Mouse (Mus musculus): Measurements from ENCODE around the gene Myadml2. TPM values are rescaled to one million over a fixed set of nuclear protein-coding genes. Genes with fewer than 3 reads are reported as not detected.

The Myadml2 gene
- polyA plus RNA-seq, 2 experiments, result 0.07 to 0.67 TPM

GRCm38 (mm10) chr11:120632559-120633519 is 15.1 kb downstream of the Myadml2 start:
- Histone ChIP-seq H3K27me3 (ENCODE audit: control insufficient read depth, insufficient read depth, low read length) (no peaks in the 10 kb centered on the region), H3K4me3 (ENCODE audit: insufficient read depth in 1 of 2, low read depth in 2 of 2, low read length in 2 of 2) (peak overlapping the region; percentile 64 to 89), H3K27ac (peak overlapping the region; percentile 99), H3K4me1 (replicated peaks; ENCODE audit: control insufficient read depth in 2 of 2, insufficient read depth in 2 of 2, low read length in 1 of 2) (peaks cover 36 to 41% of the 10 kb centered on the region in 2 experiments), H3K36me3 (replicated peaks; ENCODE audit: control insufficient read depth, insufficient read depth, low read depth) (peaks cover 9% of the 10 kb centered on the region), H3K9ac (replicated peaks) (peak overlapping the region; percentile 99), H3K4me2 (ENCODE audit: low read depth) (peak overlapping the region; percentile 75), H3K9me3 (ENCODE audit: control insufficient read depth, low read length) (no peaks in the 10 kb centered on the region)
- peak; percentile 79 for ATAC-seq (ENCODE audit: insufficient read depth)
- no peak for TF ChIP-seq EP300 (IDR thresholded peaks at IDR 0.05; ENCODE audit: low read depth)
- TF ChIP-seq CTCF (IDR thresholded peaks at IDR 0.05; ENCODE audit: low read depth), result no peak
- peak in 2 of 3 experiments; percentile 70 to 73 for DNase-seq (ENCODE audit: low read depth in 3 of 3, low spot score in 3 of 3)
- WGBS (ENCODE audit: insufficient replicate concordance), result under 1% methylated on average over 109 of the region's 116 CpGs

GRCm38 (mm10) chr11:120631726-120632448 is 16.1 kb downstream of the Myadml2 start:
- H3K4me1 ChIP-seq (replicated peaks; ENCODE audit: control insufficient read depth in 2 of 2, insufficient read depth in 2 of 2, low read length in 1 of 2), result peaks cover 36 to 41% of the 10 kb centered on the region in 2 experiments
- H3K36me3 ChIP-seq (replicated peaks; ENCODE audit: control insufficient read depth, insufficient read depth, low read depth), result peaks cover 9% of the 10 kb centered on the region
- peak overlapping the region; percentile 75 for H3K4me2 ChIP-seq (ENCODE audit: low read depth)
- no peaks in the 10 kb centered on the region for H3K27me3 ChIP-seq (ENCODE audit: control insufficient read depth, insufficient read depth, low read length)
- H3K9me3 ChIP-seq (ENCODE audit: control insufficient read depth, low read length), result no peaks in the 10 kb centered on the region
- peak in 2 of 3 experiments; percentile 67 to 72 for DNase-seq (ENCODE audit: low read depth in 3 of 3, low spot score in 3 of 3)
- peak overlapping the region; percentile 64 to 89 for H3K4me3 ChIP-seq (ENCODE audit: insufficient read depth in 1 of 2, low read depth in 2 of 2, low read length in 2 of 2)
- WGBS (ENCODE audit: insufficient replicate concordance), result 33% methylated on average over 4 of the region's 4 CpGs
- peak overlapping the region; percentile 99 for H3K9ac ChIP-seq (replicated peaks)
- peak; percentile 19; the same call in 1 of the 2 replicates for ATAC-seq (ENCODE audit: insufficient read depth)
- TF ChIP-seq EP300 (IDR thresholded peaks at IDR 0.05; ENCODE audit: low read depth) (no peak), CTCF (IDR thresholded peaks at IDR 0.05; ENCODE audit: low read depth) (no peak)
- peak overlapping the region; percentile 99 for H3K27ac ChIP-seq

GRCm38 (mm10) chr11:120630881-120631725 is 16.9 kb downstream of the Myadml2 start:
- H3K4me1 ChIP-seq (replicated peaks; ENCODE audit: control insufficient read depth in 2 of 2, insufficient read depth in 2 of 2, low read length in 1 of 2), result peaks cover 36 to 46% of the 10 kb centered on the region in 2 experiments

GRCm38 (mm10) chr11:120630401-120630871 is 17.5 kb downstream of the Myadml2 start:
- H3K4me3 ChIP-seq (ENCODE audit: insufficient read depth in 1 of 2, low read depth in 2 of 2, low read length in 2 of 2), result peak overlapping the region; percentile 64 to 89
- H3K9me3 ChIP-seq (ENCODE audit: control insufficient read depth, low read length), result no peaks in the 10 kb centered on the region
- no peaks in the 10 kb centered on the region for H3K27me3 ChIP-seq (ENCODE audit: control insufficient read depth, insufficient read depth, low read length)
- H3K27ac ChIP-seq, result peak overlapping the region; percentile 99
- ATAC-seq (ENCODE audit: insufficient read depth), result peak; percentile 27
- 23% methylated on average over 5 of the region's 5 CpGs for WGBS (ENCODE audit: insufficient replicate concordance)
- H3K4me2 ChIP-seq (ENCODE audit: low read depth), result peak overlapping the region; percentile 75
- H3K36me3 ChIP-seq (replicated peaks; ENCODE audit: control insufficient read depth, insufficient read depth, low read depth), result peaks cover 9% of the 10 kb centered on the region
- TF ChIP-seq EP300 (IDR thresholded peaks at IDR 0.05; ENCODE audit: low read depth) (no peak), CTCF (IDR thresholded peaks at IDR 0.05; ENCODE audit: low read depth) (no peak)
- H3K4me1 ChIP-seq (replicated peaks; ENCODE audit: control insufficient read depth in 2 of 2, insufficient read depth in 2 of 2, low read length in 1 of 2), result peaks cover 37 to 52% of the 10 kb centered on the region in 2 experiments
- H3K9ac ChIP-seq (replicated peaks), result peak overlapping the region; percentile 99
- no peak for DNase-seq (ENCODE audit: low read depth in 3 of 3, low spot score in 3 of 3)

More at GRCm38 (mm10) chr11:120630881-120631725, 16.9 kb downstream of the Myadml2 start:
- TF ChIP-seq EP300 (IDR thresholded peaks at IDR 0.05; ENCODE audit: low read depth), result no peak
- TF ChIP-seq CTCF (IDR thresholded peaks at IDR 0.05; ENCODE audit: low read depth), result no peak
- Histone ChIP-seq H3K4me3 (ENCODE audit: insufficient read depth in 1 of 2, low read depth in 2 of 2, low read length in 2 of 2) (peak overlapping the region; percentile 64 to 89), H3K27me3 (ENCODE audit: control insufficient read depth, insufficient read depth, low read length) (no peaks in the 10 kb centered on the region), H3K9ac (replicated peaks) (peak overlapping the region; percentile 99), H3K4me2 (ENCODE audit: low read depth) (peak overlapping the region; percentile 75), H3K9me3 (ENCODE audit: control insufficient read depth, low read length) (no peaks in the 10 kb centered on the region), H3K27ac (peak overlapping the region; percentile 99), H3K36me3 (replicated peaks; ENCODE audit: control insufficient read depth, insufficient read depth, low read depth) (peaks cover 9% of the 10 kb centered on the region)
- DNase-seq (ENCODE audit: low read depth in 3 of 3, low spot score in 3 of 3) (no peak), ATAC-seq (ENCODE audit: insufficient read depth) (no peak)
- 1% methylated on average over 7 of the region's 7 CpGs for WGBS (ENCODE audit: insufficient replicate concordance)

Data from liver, embryonic 14.5 days (tissue).